Mouse (Mus musculus) central nervous system, embryonic 14 days (tissue): ENCODE results near the gene Cyp2b19. TPM values are rescaled to one million over a fixed set of nuclear protein-coding genes. Genes with fewer than 3 reads are reported as not detected.

Experiments
- polyA plus RNA-seq: library from polyadenylated mRNA; depleted of rRNA; stranded (reverse); fragments of >200 nt; gene quantifications from 2 replicates; pipeline ENCODE4 v1.2.3, GENCODE M21; 2012; rRNA removed

The Cyp2b19 gene
- not detected in 2 replicates for polyA plus RNA-seq

DNA sequence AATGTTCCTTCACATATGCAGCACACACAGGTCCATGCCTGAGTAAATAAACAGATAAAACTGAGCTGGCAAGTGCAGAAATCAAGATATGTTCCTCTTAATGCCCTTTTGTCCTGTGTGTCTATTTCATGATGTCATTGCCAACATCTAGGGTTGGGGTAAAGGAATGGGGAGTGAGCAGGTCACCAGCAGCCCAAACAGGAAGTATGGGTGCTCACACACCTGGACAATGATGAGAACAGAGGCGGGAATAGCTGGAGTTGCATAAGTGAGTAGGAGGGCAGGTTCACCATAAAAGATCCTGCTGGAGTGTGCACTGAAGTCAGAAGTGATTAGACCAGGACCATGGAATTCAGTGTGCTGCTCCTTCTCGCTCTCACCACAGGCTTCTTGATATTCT lies at the start of gene Cyp2b19:
TSS of gene Cyp2b19 (plus strand) at position 301 of the 400 bp plus-strand sequence.

GRCm38 (mm10) chr7:26808592-26808991 lies 51.6 kb downstream of the Cyp2b19 start, which contains the start of gene Cyp2g1:
Gene Cyp2g1, plus strand, starts transcription at chr7:26808892.

Other genes with a start within 250 kb of the Cyp2b19 start
- gene Nlrp9a, start 222.1 kb upstream of the Cyp2b19 start, polyA plus RNA-seq, result not detected in 2 replicates
- gene Vmn1r185, start 138.7 kb upstream of the Cyp2b19 start, polyA plus RNA-seq, result not detected in 2 replicates
- gene Cyp2b23, start 70.7 kb upstream of the Cyp2b19 start, polyA plus RNA-seq, result 0.05 TPM in 1 of 2 replicates, not detected in the other
- 0.24 TPM in 1 of 2 replicates, not detected in the other for gene Cyp2g1, start 51.8 kb downstream of the Cyp2b19 start, polyA plus RNA-seq
- gene Cyp2a5, start 78.2 kb downstream of the Cyp2b19 start, polyA plus RNA-seq, result 0.21 and 0.44 TPM in 2 replicates
- gene Cyp2a22, start 182.2 kb downstream of the Cyp2b19 start, polyA plus RNA-seq, result not detected in 2 replicates